Comparison of ENCODE assay signal across 7 mouse cellular contexts in genomic region chr13:101767013-101767808, GRCm38 (mm10). TPM values are rescaled to one million over a fixed set of nuclear protein-coding genes. Genes with fewer than 3 reads are reported as not detected.
A peak's percentile ranks its signal among the peaks of the same experiment; 100 is the strongest.
DNase-seq lines count a peak whose midpoint lies in the region; ATAC-seq and TF ChIP-seq lines count a peak whose summit lies in the region.

No protein-coding gene starts in this region.

- H3K4me1 ChIP-seq in G1E (ENCODE audit: insufficient read depth, low read depth, low read length), result peaks cover 72% of the 10 kb centered on the region
- peaks cover 80% of the 10 kb centered on the region for H3K4me1 ChIP-seq in erythroblast, embryonic 14.5 days (ENCODE audit: control insufficient read depth)
- peaks cover 10% of the 10 kb centered on the region; the same call in 1 of the 2 replicates for H3K4me1 ChIP-seq in small intestine, adult 2 months (ENCODE audit: control insufficient read depth, insufficient read depth, insufficient read length, low read length)

- WGBS in small intestine, adult 2 months, result under 1% methylated on average over 60 of the region's 60 CpGs

- TF ChIP-seq CTCF in G1E (IDR thresholded peaks at IDR 0.05; ENCODE audit: low read depth, low read length), result no peak
- TF ChIP-seq CTCF in small intestine, adult 2 months (IDR thresholded peaks at IDR 0.05; ENCODE audit: extremely low read depth, insufficient read length, insufficient replicate concordance, low read depth, low read length), result no peak

- H3K9me3 ChIP-seq in G1E (replicated peaks), result no peaks in the 10 kb centered on the region
- H3K9me3 ChIP-seq in erythroblast, embryonic 14.5 days (ENCODE audit: control insufficient read depth, low read length), result no peaks in the 10 kb centered on the region

- no peaks in the 10 kb centered on the region for H3K27me3 ChIP-seq in G1E (ENCODE audit: insufficient read depth, low read length)
- no peaks in the 10 kb centered on the region for H3K27me3 ChIP-seq in erythroblast, embryonic 14.5 days (ENCODE audit: control insufficient read depth)
- no peaks in the 10 kb centered on the region for H3K27me3 ChIP-seq in small intestine, adult 2 months (ENCODE audit: control insufficient read depth, insufficient read depth, low read length)

- peak; percentile 68 for DNase-seq in G1E (ENCODE audit: low spot score)
- peak; percentile 15 to 31 for DNase-seq in adrenal gland, postnatal 4 days (ENCODE audit: low spot score in 2 of 2)
- DNase-seq in heart, postnatal 14 days, result peak; percentile 70 to 72
- DNase-seq in layer of hippocampus, postnatal 25 days (ENCODE audit: extremely low spot score in 1 of 2, low spot score in 1 of 2), result peak; percentile 30 to 41

- no peak for ATAC-seq in G1E (ENCODE audit: extremely low read depth, insufficient number of reproducible peaks, low FRiP score, poor library complexity, severe bottlenecking)
- ATAC-seq in megakaryocyte, adult 5-6 weeks (ENCODE audit: poor library complexity, severe bottlenecking), result peak; percentile 28

- peaks cover 22% of the 10 kb centered on the region for H3K36me3 ChIP-seq in G1E (replicated peaks)
- H3K36me3 ChIP-seq in erythroblast, embryonic 14.5 days (ENCODE audit: control insufficient read depth), result no peaks in the 10 kb centered on the region; the same call in 1 of the 2 replicates
- no peaks in the 10 kb centered on the region for H3K36me3 ChIP-seq in small intestine, adult 2 months (ENCODE audit: control insufficient read depth, insufficient read depth, low read length)

- peak overlapping the region; percentile 98 for H3K4me3 ChIP-seq in G1E (ENCODE audit: low read depth, low read length)
- H3K4me3 ChIP-seq in erythroblast, embryonic 14.5 days (replicated peaks), result peak overlapping the region; percentile 88
- H3K4me3 ChIP-seq in small intestine, adult 2 months (ENCODE audit: low read depth, low read length), result peak overlapping the region; percentile 76

- TF ChIP-seq POLR2A in small intestine, adult 2 months (IDR thresholded peaks at IDR 0.05; ENCODE audit: low read depth, low read length), result 0 out of 2 replicates have a peak, but pooled peaks have one; percentile 16

- H3K27ac ChIP-seq in small intestine, adult 2 months (ENCODE audit: insufficient read depth, low read depth, low read length), result peak overlapping the region; percentile 90

- intact Hi-C loops in heart, postnatal 14 days (cut with DNase I), result loop anchor here (1.0 to 10.0 kb wide), 3 partner anchors 31 to 558 kb away; no protein-coding TSS in a partner anchor

RNA-seq across cellular contexts. Expression of gene Pik3r1, which starts 0.8 kb away (rescaled TPM):
- 102 and 150 TPM in 2 replicates for total RNA-seq in G1E (2014; fragmentation: Nextera tagmentation)
- 86.2 and 111 TPM in 2 replicates for total RNA-seq in G1E (2017)
- 9.3 and 11.3 TPM in 2 replicates for polyA plus RNA-seq in G1E (2012)
- total RNA-seq in adrenal gland, postnatal 4 days (2021), result 100 to 1,000 TPM; 122 to 130 TPM
- 2.0 and 2.9 TPM in 2 replicates for polyA plus RNA-seq in erythroblast, embryonic 14.5 days (2012)
- total RNA-seq in heart, postnatal 14 days (2021), result 100 to 1,000 TPM in 1 of 2 experiments, 10 to 100 TPM in 1; 99.1 to 106 TPM
- total RNA-seq in layer of hippocampus, postnatal 25 days (2021), result 10 to 100 TPM; 83.9 to 85.4 TPM
- 67.7 and 93.8 TPM in 2 replicates for total RNA-seq in megakaryocyte, adult 5-6 weeks (2015)
- total RNA-seq in megakaryocyte, adult 5-6 weeks (2017), result 56.5 and 69.6 TPM in 2 replicates
- 5.7 and 11.4 TPM in 2 replicates for polyA plus RNA-seq in small intestine, adult 2 months (2012; rRNA removed)
